Mouse (Mus musculus): ENCODE data around the gene Snrpn. TPM values are rescaled to one million over a fixed set of nuclear protein-coding genes. Genes with fewer than 3 reads are reported as not detected.
"Not testable (repeated sequence)": the region's sequence is repeated elsewhere in the genome, so short reads cannot be mapped to it uniquely, and the experiment has no call there.

Gene Snrpn
- polyA plus RNA-seq (2014; fragmentation: Nextera tagmentation; extraction: Ambion mirVana), result 37.4 and 39.6 TPM in 2 replicates

DNA sequence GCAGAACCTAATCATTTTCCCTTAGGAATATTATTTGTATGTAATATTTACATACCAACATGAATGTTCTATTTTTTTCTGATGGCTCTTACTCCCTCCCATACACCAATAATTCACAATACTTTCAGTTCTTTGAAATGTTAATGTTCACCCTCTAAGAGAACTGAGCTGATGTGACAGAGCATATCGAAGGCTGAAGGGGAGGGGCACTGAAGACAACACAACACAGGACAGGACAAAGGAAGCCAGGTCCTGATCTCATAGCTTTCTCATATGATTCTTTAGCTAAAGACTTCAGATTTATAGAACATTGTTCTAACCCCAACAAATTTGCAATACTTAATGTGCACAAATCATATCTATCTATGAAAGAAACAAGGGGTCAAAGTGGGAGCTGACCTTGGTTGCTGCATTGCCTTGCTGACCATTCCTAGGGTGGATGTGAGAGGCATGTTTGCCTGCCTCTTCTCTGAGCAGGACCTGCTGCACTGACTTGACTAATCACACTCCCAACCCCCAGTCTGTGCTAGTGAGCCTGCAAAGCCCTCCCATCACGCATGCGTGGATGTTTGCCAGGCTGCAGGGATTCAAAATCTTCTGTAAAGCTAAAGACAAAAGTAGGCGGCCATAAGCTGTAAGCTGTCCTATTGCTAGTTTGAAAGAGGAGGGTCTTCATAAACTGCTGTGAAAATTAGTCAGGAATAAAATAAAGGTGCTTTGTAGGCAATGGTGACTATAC lies at the start of gene Snrpn:
TSS of gene Snrpn (minus strand) at position 478 of the 739 bp plus-strand sequence.
- TF ChIP-seq CTCF (IDR thresholded peaks at IDR 0.05; ENCODE audit: low read depth), result no peak
- Histone ChIP-seq H3K27ac (ENCODE audit: low read depth) (no peak within 1 kb of the TSS), H3K9me3 (ENCODE audit: low read depth, low read length) (no peaks in the 10 kb centered on the region), H3K4me3 (ENCODE audit: low read depth, low read length) (no peak within 1 kb of the TSS), H3K9ac (no peak within 1 kb of the TSS), H3K4me2 (no peak within 1 kb of the TSS), H3K4me1 (ENCODE audit: insufficient read depth) (no peaks in the 10 kb centered on the region), H3K27me3 (ENCODE audit: insufficient read depth, low read length) (no peaks in the 10 kb centered on the region), H3K36me3 (ENCODE audit: insufficient read depth) (no peaks in the 10 kb centered on the region)
- WGBS, result 49% methylated on average over 4 of the region's 4 CpGs
- DNase-seq (peak; percentile 0), ATAC-seq (ENCODE audit: insufficient read depth) (no peak)

DNA sequence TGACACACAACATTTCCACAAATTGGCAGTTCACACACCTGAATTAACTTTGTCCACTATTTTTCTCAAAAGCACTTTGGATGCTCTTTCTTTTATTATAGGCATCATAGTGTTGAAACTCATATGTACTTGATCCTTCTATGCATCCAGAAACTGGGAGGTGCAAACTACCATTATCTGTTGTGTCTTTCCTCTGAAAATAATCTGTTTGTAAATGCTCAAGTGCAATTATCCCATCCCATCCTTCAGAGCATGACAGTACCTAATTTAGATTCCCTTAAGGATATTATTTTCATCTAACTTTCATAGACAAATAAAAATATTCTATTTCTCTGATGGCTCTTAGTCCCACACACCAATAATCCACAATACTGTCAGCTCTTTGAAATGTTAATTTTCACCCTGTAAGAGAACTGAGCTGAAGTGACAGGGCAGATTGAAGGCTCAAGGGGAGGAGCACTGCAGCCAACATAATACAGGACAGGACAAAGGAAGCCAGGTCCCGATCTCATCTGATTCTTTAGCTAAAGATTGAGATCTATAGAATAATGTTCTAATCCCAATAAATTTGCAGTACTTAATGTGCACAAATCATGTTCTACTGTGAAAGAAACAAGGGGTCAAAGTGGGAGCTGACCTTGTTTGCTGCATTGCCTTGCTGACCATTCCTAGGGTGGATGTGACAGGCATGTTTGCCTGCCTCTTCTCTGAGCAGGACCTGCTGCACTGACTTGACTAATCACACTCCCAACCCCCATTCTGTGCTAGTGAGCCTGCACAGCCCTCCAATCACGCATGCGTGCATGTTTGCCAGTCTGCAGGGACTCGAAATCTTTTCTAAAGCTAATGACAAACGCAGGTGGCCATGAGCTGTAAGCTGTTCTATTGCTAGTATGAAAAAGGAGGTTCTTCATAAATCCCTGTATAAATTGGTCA lies 30.5 kb upstream of the Snrpn start:
- H3K27ac ChIP-seq (ENCODE audit: low read depth), result no peak overlapping the region
- H3K36me3 ChIP-seq (ENCODE audit: insufficient read depth), result no peaks in the 10 kb centered on the region
- no peak overlapping the region for H3K4me2 ChIP-seq
- 58% methylated on average over 5 of the region's 5 CpGs for WGBS
- H3K27me3 ChIP-seq (ENCODE audit: insufficient read depth, low read length), result no peaks in the 10 kb centered on the region
- no peak for DNase-seq
- no peak overlapping the region for H3K4me3 ChIP-seq (ENCODE audit: low read depth, low read length)
- no peaks in the 10 kb centered on the region for H3K4me1 ChIP-seq (ENCODE audit: insufficient read depth)
- no peaks in the 10 kb centered on the region for H3K9me3 ChIP-seq (ENCODE audit: low read depth, low read length)
- no peak overlapping the region for H3K9ac ChIP-seq
- no peak for TF ChIP-seq CTCF (IDR thresholded peaks at IDR 0.05; ENCODE audit: low read depth)
- no peak for ATAC-seq (ENCODE audit: insufficient read depth)

- no peak overlapping the region for H3K27ac ChIP-seq (ENCODE audit: low read depth)
- no peak overlapping the region for H3K4me2 ChIP-seq
- no peak overlapping the region for H3K9ac ChIP-seq
- no peaks in the 10 kb centered on the region for H3K36me3 ChIP-seq (ENCODE audit: insufficient read depth)
- ATAC-seq (ENCODE audit: insufficient read depth) (no peak), DNase-seq (no peak)
- H3K4me1 ChIP-seq (ENCODE audit: insufficient read depth), result no peaks in the 10 kb centered on the region
- TF ChIP-seq CTCF (IDR thresholded peaks at IDR 0.05; ENCODE audit: low read depth), result no peak
- 66% methylated on average over 7 of the region's 7 CpGs for WGBS
- no peak overlapping the region for H3K4me3 ChIP-seq (ENCODE audit: low read depth, low read length)
- no peaks in the 10 kb centered on the region for H3K27me3 ChIP-seq (ENCODE audit: insufficient read depth, low read length)
- H3K9me3 ChIP-seq (ENCODE audit: low read depth, low read length), result no peaks in the 10 kb centered on the region
Observed at GRCm38 (mm10) chr7:60125332-60125731, 14.7 kb downstream of the Snrpn start.

GRCm38 (mm10) chr7:60123086-60123624 lies 16.9 kb downstream of the Snrpn start:
- not testable (repeated sequence) for H3K4me3 ChIP-seq (ENCODE audit: low read depth, low read length); H3K4me1 ChIP-seq (ENCODE audit: insufficient read depth); H3K36me3 ChIP-seq (ENCODE audit: insufficient read depth); DNase-seq; ATAC-seq (ENCODE audit: insufficient read depth); H3K27me3 ChIP-seq (ENCODE audit: insufficient read depth, low read length); H3K9me3 ChIP-seq (ENCODE audit: low read depth, low read length); H3K4me2 ChIP-seq; H3K9ac ChIP-seq; H3K27ac ChIP-seq (ENCODE audit: low read depth)
- WGBS, result 48% methylated on average over 3 of the region's 3 CpGs

DNA sequence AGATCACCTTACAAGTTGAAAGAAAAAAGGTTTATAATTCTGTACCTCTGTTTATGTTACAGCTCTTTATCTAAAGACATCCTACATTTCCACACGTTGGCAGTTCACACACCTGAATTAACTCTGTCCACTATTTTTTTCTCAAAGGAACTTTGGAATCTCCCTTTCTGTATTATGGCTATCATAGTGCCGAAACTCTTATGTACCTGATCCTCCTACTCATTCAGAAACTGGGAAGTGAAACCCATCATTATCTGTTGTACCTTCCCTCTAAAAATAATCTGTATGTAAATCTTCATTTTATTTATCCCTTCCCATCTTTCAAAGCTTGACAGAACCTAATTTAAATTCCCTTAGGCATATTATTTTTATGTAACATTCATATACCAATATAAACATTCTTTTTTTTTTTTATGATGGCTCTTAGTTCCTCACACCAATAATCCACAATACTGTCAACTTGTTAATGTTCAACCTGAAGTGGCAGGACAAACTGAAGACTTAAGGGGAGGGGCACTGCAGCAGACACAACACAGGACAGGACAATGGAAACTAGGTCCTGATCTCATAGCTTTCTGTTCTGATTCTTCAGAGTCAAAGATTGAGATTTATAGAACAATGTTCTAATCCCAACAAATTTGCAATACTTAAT lies 17.5 kb downstream of the Snrpn start:
- Histone ChIP-seq H3K36me3 (ENCODE audit: insufficient read depth) (no peaks in the 10 kb centered on the region), H3K4me2 (no peak overlapping the region), H3K4me3 (ENCODE audit: low read depth, low read length) (no peak overlapping the region), H3K4me1 (ENCODE audit: insufficient read depth) (no peaks in the 10 kb centered on the region), H3K27me3 (ENCODE audit: insufficient read depth, low read length) (no peaks in the 10 kb centered on the region), H3K9ac (no peak overlapping the region), H3K9me3 (ENCODE audit: low read depth, low read length) (no peaks in the 10 kb centered on the region), H3K27ac (ENCODE audit: low read depth) (no peak overlapping the region)
- no peak for TF ChIP-seq CTCF (IDR thresholded peaks at IDR 0.05; ENCODE audit: low read depth)
- 51% methylated on average over 2 of the region's 2 CpGs for WGBS
- ATAC-seq (ENCODE audit: insufficient read depth), result no peak
- DNase-seq, result no peak

DNA sequence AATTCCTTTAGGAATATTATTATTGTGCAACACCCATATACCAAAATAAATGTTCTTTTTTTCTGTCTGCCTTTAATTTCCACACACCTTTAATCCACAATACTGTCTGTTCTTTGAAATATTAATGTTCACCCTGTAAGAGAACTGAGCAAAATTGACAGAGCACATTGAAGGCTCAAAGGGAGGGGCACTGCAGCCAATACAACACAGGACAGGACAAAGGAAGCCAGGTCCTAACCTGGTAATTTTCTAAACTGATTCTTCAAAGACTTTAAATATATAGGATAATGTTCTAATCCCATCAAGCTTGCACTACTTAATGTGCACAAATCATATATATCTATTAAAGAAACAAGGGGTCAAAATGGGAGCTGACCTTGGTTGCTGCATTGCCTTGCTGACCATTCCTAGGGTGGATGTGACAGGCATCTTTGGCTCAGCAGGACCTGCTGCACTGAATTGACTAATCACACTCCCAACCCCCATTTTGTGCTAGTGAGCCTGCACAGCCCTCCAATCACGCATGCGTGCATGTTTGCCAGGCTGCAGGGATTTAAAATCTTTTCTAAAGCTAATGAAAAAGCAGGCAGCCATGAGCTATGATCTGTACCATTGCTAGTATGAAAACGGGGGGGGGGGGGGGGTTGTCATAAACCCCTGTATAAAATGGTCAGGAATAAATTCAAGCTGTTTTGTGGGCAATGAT lies 42.7 kb downstream of the Snrpn start:
- H3K9ac ChIP-seq, result no peak overlapping the region
- H3K4me2 ChIP-seq, result no peak overlapping the region
- ATAC-seq (ENCODE audit: insufficient read depth) (no peak), DNase-seq (no peak)
- 61% methylated on average over 3 of the region's 3 CpGs for WGBS
- H3K4me1 ChIP-seq (ENCODE audit: insufficient read depth), result no peaks in the 10 kb centered on the region
- no peaks in the 10 kb centered on the region for H3K9me3 ChIP-seq (ENCODE audit: low read depth, low read length)
- no peak overlapping the region for H3K27ac ChIP-seq (ENCODE audit: low read depth)
- no peaks in the 10 kb centered on the region for H3K27me3 ChIP-seq (ENCODE audit: insufficient read depth, low read length)
- no peak overlapping the region for H3K4me3 ChIP-seq (ENCODE audit: low read depth, low read length)
- H3K36me3 ChIP-seq (ENCODE audit: insufficient read depth), result no peaks in the 10 kb centered on the region
- TF ChIP-seq CTCF (IDR thresholded peaks at IDR 0.05; ENCODE audit: low read depth), result no peak

Data from lung, embryonic 14.5 days (tissue).